Mouse (Mus musculus) heart, embryonic 14.5 days (tissue): ENCODE results near the gene Commd4. TPM values are rescaled to one million over a fixed set of nuclear protein-coding genes. Genes with fewer than 3 reads are reported as not detected.

Experiments used
- ATAC-seq: fragments of 200-750 bp; cut with Nextera tagmentation; 2 replicates; pipeline ENCODE4 v1.8.0; 2017; ENCODE audit warnings: low read depth, moderate TSS enrichment; ENCODE audit not compliant: insufficient number of reproducible peaks, insufficient read depth, low FRiP score
- H3K27ac ChIP-seq, 2 experiments: fragments of 200-500 bp in 1 of 2; fragments of 300-500 bp in 1 of 2; sonication (generic) in 1 of 2; replicated peaks in 1 of 2; 2 replicates each; pipeline ENCODE4 v1.5.1; 2012 to 2014; ENCODE audit warnings: low read depth in 2 of 2, low read length in 2 of 2, control low read depth in 1 of 2, mild to moderate bottlenecking in 1 of 2, mixed read lengths in 1 of 2; ENCODE audit not compliant: control insufficient read depth in 1 of 2, insufficient read depth in 1 of 2
- H3K27me3 ChIP-seq: fragments of 300-500 bp; sonication (generic); 2 replicates; pipeline ENCODE4 v1.6.1; 2014; ENCODE audit warnings: mild to moderate bottlenecking, low read length, control low read depth; ENCODE audit not compliant: control insufficient read depth, insufficient read depth
- H3K36me3 ChIP-seq: fragments of 300-500 bp; sonication (generic); 2 replicates; pipeline ENCODE4 v1.6.1; 2014; ENCODE audit warnings: mild to moderate bottlenecking, control low read depth, low read length, mixed read lengths; ENCODE audit not compliant: control insufficient read depth, insufficient read depth
- H3K4me1 ChIP-seq, 2 experiments: fragments of 200-500 bp in 1 of 2; fragments of 300-500 bp in 1 of 2; sonication (generic) in 1 of 2; 2 replicates each; pipeline ENCODE4 v1.6.1; 2012 to 2014; ENCODE audit warnings: low read length in 2 of 2, control low read depth in 1 of 2, mixed read lengths in 1 of 2; ENCODE audit not compliant: control insufficient read depth in 2 of 2, insufficient read depth in 2 of 2
- H3K4me2 ChIP-seq: fragments of 300-500 bp; sonication (generic); 2 replicates; pipeline ENCODE4 v1.6.1; 2014; ENCODE audit warnings: mild to moderate bottlenecking, low read length
- H3K4me3 ChIP-seq, 2 experiments: fragments of 200-500 bp in 1 of 2; fragments of 300-500 bp in 1 of 2; sonication (generic) in 1 of 2; 2 replicates each; pipeline ENCODE4 v1.5.1; 2012 to 2014; ENCODE audit warnings: low read length in 2 of 2, mild to moderate bottlenecking in 2 of 2, control low read depth in 1 of 2, low read depth in 1 of 2, moderate library complexity in 1 of 2; ENCODE audit not compliant: control insufficient read depth in 1 of 2, insufficient read depth in 1 of 2
- H3K9ac ChIP-seq: fragments of 300-500 bp; sonication (generic); 2 replicates; pipeline ENCODE4 v1.6.1; 2014; ENCODE audit warnings: mild to moderate bottlenecking, low read length
- H3K9me3 ChIP-seq: fragments of 300-500 bp; sonication (generic); 2 replicates; pipeline ENCODE4 v1.6.1; 2016; ENCODE audit warnings: low read length, control low read depth; ENCODE audit not compliant: control insufficient read depth
- WGBS: fragments of 180-500 bp; shearing (Covaris S2); extraction: QIAGEN DNeasy Blood & Tissue Kit; methylation state at CpG from one replicate; pipeline ENCODE4 v1.1.7; 2014; 5-methylcytosine and 5-hydroxymethylcytosine counted together
- polyA plus RNA-seq: library from polyadenylated mRNA; unstranded; fragments of >200 nt; fragmentation: Nextera tagmentation; extraction: Ambion mirVana; gene quantifications from 2 replicates; pipeline ENCODE4 v1.2.1, GENCODE M21; 2014

Gene Commd4
- polyA plus RNA-seq, 1 experiment from 2014 or later: 77.7 TPM

DNA sequence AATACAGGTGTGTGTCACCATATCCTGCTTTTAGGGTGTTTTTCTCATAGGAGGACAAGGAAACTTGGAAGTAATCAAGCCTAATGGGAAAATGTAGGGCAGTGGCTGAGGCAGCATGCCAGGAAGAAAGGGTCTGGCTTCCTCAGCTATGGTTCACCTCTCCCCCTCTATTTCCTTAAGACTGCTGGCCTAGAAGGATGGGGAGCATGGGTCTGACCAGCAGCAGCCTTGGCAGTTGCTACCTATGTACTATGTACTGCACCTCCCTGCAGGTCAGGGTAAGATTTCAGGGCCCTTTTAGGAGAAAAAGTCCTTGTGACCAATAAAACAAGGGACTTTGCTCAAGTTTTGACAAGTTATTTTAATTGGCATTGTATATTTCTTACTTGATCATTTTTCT is 28.5 kb downstream of the Commd4 start:
- ATAC-seq: no peak
- Histone ChIP-seq H3K4me2 (peak overlapping the region; percentile 91), H3K36me3 (peaks cover 55% of the 10 kb centered on the region), H3K9me3 (no peaks in the 10 kb centered on the region), H3K4me1 (peaks cover 5 to 12% of the 10 kb centered on the region in 2 experiments), H3K27me3 (no peaks in the 10 kb centered on the region), H3K9ac (peak overlapping the region; percentile 89; the same call in 1 of the 2 replicates), H3K4me3 (peak overlapping the region in 1 of 2 experiments; percentile 83; a peak in 1 of 4 replicates), H3K27ac (no peak overlapping the region)

DNA sequence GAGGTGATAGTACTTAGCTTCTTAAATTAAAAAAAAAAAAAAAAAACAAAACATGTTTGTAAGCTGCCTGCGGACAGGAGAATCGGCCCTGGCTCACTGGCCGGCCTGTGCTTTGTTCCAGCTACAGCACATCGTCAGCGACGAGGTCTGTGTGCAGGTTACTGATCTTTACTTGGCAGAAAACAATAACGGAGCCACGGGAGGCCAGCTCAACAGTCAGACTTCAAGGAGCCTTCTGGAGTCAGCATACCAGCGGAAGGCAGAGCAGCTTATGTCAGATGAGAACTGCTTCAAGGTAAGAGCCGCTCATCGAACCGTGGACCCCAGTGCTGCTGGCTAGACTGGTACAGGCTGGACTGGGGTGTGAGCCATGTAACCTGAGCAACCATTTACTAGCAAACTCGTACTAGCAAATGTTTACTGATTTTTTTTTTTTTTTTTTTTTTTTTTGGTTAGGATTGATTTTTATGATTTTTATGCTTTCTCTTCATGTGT is 40.8 kb downstream of the Commd4 start:
- no peak overlapping the region for H3K4me2 ChIP-seq
- no peaks in the 10 kb centered on the region for H3K4me1 ChIP-seq
- no peak overlapping the region for H3K9ac ChIP-seq
- no peaks in the 10 kb centered on the region for H3K9me3 ChIP-seq
- ATAC-seq: no peak
- WGBS: 96% methylated on average over 13 of the region's 13 CpGs
- H3K27ac ChIP-seq: no peak overlapping the region
- peaks cover 99% of the 10 kb centered on the region for H3K36me3 ChIP-seq
- no peaks in the 10 kb centered on the region for H3K27me3 ChIP-seq
- no peak overlapping the region for H3K4me3 ChIP-seq

Other genes with a start within 250 kb of the Commd4 start
- 5.5 and 5.9 TPM in 2 replicates for gene Snx33, start 230.0 kb downstream of the Commd4 start, polyA plus RNA-seq
- gene Imp3, start 220.9 kb downstream of the Commd4 start, polyA plus RNA-seq: 60.0 and 70.5 TPM in 2 replicates
- gene Snupn, start 207.5 kb downstream of the Commd4 start, polyA plus RNA-seq: 16.4 and 18.8 TPM in 2 replicates
- gene Ptpn9, start 163.4 kb downstream of the Commd4 start, polyA plus RNA-seq: 22.6 and 24.9 TPM in 2 replicates
- 25.2 and 29.2 TPM in 2 replicates for gene Sin3a, start 86.3 kb downstream of the Commd4 start, polyA plus RNA-seq
- gene Man2c1, start 27.6 kb downstream of the Commd4 start, polyA plus RNA-seq: 33.1 and 34.3 TPM in 2 replicates
- 5.4 and 6.1 TPM in 2 replicates for gene Neil1, start 10.0 kb downstream of the Commd4 start, polyA plus RNA-seq
- gene Trcg1, start 78.2 kb upstream of the Commd4 start, polyA plus RNA-seq: not detected in 2 replicates
- gene 1700017B05Rik, start 104.3 kb upstream of the Commd4 start, polyA plus RNA-seq: 10.1 and 10.6 TPM in 2 replicates